Mouse (Mus musculus) heart, postnatal 36 days (tissue): ENCODE measurements around the gene Gm12845. TPM values are rescaled to one million over a fixed set of nuclear protein-coding genes. Genes with fewer than 3 reads are reported as not detected.
"Not testable (repeated sequence)": the region's sequence is repeated elsewhere in the genome, so short reads cannot be mapped to it uniquely, and the experiment has no call there.

Experiments used
- DNase-seq, 2 experiments: peaks; one replicate each; pipeline ENCODE4 v3.0.0; 2021 to 2022
- intact Hi-C: fragments of 180-260 bp; cut with DNase I; formaldehyde crosslinking; loops from one replicate; pipeline ENCODE4 v1.15.1; 2025
- total RNA-seq, 2 experiments: library from RNA; stranded (reverse); gene quantifications; 2 replicates each; pipeline ENCODE4 v1.2.3; 2021

Gene Gm12845
- total RNA-seq: not detected

- DNase-seq: no peak
- intact Hi-C loops: no loop called here
Measured at GRCm38 (mm10) chr4:117724112-117724511, at the start of gene Gm12845. TSS of gene Gm12845 (plus strand) at chr4:117724412.

GRCm38 (mm10) chr4:117676903-117677302 is 47.3 kb upstream of the Gm12845 start:
- peak; percentile 69 to 79 for DNase-seq
- intact Hi-C loops: loop anchor here (1.0 to 10.0 kb wide), 3 partner anchors 282 to 407 kb away; no protein-coding TSS in a partner anchor

GRCm38 (mm10) chr4:117680963-117681362 is 43.2 kb upstream of the Gm12845 start:
- no peak for DNase-seq
- intact Hi-C loops: no loop called here

DNA sequence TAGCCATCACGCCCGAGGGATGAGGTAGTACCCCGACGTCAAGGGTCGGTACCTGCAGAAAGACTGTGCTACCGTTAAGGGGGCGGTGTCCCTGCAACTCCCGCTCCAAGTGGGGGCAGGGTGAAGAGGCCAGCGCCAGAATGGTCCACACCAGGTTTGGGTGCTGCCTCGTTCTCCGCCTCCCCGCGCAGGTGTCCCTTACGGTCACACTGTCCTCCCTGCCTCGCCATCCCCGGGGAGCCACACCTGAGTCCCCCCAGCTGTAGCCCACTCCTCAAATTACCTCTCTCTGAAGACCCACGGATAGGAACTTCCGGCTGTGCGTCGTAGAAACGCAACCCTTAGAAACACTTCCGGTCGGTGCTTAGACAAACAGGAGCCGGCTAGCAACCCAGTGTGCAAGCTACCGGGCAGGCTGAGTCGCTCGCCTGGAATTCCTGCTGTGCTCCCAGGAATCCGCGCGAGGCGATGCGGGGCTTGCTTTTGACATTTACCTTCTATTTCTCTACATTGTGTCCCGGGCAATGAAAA is 42.2 kb upstream of the Gm12845 start, which contains the start of gene Dmap1:
Gene Dmap1 (minus strand): TSS at position 343 of the 531 bp plus-strand sequence.
- peak; percentile 84 to 87 for DNase-seq
- intact Hi-C loops: no loop called here

GRCm38 (mm10) chr4:117682463-117682862 is 41.7 kb upstream of the Gm12845 start:
- intact Hi-C loops: no loop called here
- no peak for DNase-seq

DNA sequence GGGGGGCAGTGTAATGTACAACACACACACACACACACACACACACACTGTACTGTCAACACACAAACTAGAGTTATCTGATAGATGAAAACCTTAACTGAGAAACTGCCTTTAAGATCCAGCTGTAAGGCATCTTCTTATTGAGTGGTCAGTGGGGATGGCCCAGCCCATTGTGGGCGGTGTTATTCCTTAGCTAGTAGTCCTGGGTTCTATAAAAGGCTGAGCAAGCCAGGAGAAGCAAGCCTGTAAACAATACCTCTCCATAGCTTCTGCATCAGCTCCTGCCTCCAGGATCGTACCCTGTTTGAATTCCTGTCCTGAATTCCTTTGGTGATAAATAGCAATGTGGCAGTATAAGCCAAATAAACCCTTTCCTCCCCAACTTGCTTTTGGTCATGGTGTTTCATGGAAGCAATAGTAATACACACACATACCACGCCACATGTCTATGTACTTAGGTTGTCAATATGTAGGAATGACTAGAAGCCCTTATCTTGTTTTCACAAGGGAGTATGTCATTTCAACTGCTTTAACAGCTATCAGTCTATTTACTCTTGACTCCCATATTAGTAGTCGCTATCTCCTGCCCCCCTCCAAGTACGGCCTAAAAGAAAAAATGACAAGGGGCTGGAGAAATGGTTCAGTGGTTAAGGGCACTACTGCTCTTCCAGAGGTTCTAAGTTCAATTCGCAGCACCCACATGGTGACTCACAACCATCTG is 41.0 kb upstream of the Gm12845 start:
- DNase-seq: no peak
- intact Hi-C loops: no loop called here

- DNase-seq: no peak
- intact Hi-C loops: no loop called here
Measured at GRCm38 (mm10) chr4:117686354-117686753, 37.9 kb upstream of the Gm12845 start.

DNA sequence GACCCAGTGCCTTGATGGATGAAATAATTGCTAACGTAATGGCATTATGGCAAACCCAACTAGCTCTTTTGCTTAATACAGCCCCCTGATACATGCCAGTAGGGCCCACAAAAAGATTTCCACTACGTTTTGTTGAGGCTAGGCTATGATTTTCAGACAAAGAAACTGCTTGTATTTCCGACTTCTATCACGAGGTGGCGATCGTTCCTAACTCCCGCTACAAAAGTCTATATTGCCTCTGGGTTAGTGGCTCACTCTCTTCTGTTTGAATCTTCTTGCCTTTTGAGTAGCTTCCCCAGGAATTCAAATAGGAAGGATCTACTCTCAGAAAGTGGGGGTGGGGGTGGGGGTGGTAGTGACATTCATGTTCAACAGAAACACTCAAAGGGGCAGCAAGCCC is 18.9 kb upstream of the Gm12845 start:
- intact Hi-C loops: loop anchor here (10.0 kb wide), 3 partner anchors 69 to 379 kb away; no protein-coding TSS in a partner anchor
- DNase-seq: peak; percentile 22 to 52

DNA sequence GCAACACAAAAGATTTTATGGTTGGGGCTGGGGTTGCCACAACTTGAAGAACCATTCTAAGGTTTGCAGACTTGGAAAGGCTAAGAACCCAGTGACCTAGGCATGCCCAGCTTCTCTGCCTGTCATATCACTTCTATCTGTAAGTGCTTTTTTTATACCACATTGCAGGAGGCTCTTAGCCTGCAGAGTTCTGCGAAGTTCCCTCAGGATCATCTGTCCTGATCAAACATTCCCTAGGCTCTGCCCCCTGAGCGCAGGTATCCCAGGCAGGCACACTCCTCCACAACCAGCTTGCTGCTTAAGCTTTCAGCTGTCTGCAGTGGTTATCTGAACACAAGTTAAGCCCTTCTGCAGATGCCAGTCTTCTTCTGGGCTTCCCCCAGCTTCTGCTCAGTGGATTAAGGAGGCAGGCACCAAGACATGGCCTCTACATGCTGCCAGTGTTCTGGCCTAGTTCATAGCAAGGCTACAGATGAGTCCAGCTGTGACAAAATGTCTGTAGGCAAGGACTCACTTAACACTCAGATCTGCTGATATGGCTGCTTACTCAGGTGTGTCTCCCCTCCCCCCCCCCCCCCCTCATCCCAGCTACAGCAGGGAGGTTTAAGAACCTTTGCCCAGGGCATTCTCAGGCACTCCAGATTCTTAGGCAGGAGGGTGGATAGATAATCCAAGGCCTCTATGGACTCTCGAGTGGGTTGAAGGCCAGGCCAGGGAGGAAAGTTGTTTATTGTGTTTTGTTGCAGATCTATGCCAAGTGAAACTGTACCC is 15.2 kb upstream of the Gm12845 start:
- DNase-seq: no peak
- intact Hi-C loops: loop anchor here (10.0 kb wide), 3 partner anchors 66 to 376 kb away; no protein-coding TSS in a partner anchor

GRCm38 (mm10) chr4:117712314-117712713 is 11.9 kb upstream of the Gm12845 start:
- intact Hi-C loops: no loop called here
- DNase-seq: no peak

DNA sequence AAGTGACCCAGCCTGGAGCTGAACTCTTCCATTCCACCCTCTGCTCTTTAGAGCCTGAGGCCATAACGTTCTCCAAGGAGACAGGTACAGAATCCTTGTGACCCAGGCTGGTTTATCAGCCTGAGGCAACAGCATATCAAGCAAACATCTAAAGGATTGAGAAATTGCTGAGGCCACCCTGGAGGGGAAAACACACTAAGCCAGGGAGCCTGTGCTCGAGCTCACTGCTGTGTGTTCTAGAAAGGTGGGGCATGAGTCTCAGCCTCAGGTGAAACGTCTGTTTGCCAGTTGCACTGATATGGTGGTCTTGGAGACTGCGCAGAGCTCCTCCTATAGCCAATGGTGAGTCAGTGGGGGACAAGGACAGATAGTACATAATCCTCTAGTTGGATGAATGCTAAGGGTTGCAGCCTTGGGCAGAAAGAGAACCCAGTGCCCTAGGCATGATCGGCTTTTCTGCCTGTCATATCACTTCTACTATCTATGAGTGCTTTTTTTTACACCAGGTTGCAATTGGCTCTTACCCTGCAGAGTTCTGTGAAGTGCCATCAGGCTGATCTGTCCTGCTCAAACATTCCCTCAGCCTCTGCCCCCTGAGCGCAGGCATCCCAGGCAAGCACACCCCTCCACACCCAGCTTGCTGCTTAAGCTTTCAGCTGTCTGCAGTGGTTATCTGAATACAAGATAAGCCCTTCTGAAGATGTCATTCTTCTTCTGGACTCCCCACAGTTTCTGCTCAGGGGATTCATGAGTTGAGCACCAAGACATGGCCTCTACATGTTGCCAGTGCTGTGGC is 10.7 kb upstream of the Gm12845 start:
- intact Hi-C loops: no loop called here

GRCm38 (mm10) chr4:117731926-117732325 is 7.7 kb downstream of the Gm12845 start:
- no peak for DNase-seq
- intact Hi-C loops: no loop called here

More for the DNA sequence above, 10.7 kb upstream of the Gm12845 start:
- DNase-seq: no peak

GRCm38 (mm10) chr4:117737559-117737958 is 13.3 kb downstream of the Gm12845 start:
- DNase-seq: no peak

DNA sequence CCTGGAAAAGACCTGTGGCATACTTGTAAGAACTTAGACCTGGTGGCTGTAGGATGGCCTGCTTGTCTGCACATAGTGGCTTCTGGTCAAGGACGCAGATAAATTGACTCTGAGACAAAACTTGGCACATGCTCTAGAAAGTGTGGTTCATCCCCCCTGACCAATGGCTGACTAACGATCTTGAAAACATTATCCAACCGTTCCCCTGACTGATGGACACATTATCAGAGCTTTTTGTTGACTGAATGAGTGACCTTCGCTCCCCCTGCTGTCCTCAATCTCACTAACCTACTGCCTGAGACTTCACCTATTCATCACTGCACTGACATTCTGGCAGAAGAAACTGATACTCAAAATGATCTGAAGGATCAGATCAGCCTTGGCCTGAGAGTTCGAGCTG is 28.3 kb downstream of the Gm12845 start:
- intact Hi-C loops, DNase-seq: not testable (repeated sequence)

More at GRCm38 (mm10) chr4:117737559-117737958, 13.3 kb downstream of the Gm12845 start:
- intact Hi-C loops: no loop called here

DNA sequence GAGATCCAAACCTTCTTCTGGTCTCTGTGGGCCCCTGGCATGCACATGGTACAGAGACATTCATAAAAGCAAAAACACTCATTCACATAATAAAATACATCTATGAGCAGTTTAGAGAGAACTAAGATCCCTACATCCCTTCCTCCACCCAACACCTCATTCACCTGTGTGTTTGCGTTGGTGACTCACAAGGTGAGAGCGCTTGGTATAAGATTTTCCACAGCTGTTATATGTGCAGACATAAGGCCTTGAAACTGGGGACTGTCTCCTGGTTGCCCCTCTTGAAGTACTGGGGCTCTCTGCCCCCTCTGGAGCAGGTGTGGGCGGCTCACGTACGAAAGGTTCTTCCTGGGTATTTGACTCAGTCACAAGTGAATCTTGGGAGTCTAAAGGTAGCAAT is 35.9 kb downstream of the Gm12845 start:
- intact Hi-C loops: loop anchor here (10.0 kb wide), 1 partner anchor 435 kb away; no protein-coding TSS in a partner anchor
- DNase-seq: no peak

GRCm38 (mm10) chr4:117765416-117765815 is 41.2 kb downstream of the Gm12845 start, which contains the start of gene Klf17:
TSS of gene Klf17 (minus strand) at chr4:117765648.
- no peak for DNase-seq
- intact Hi-C loops: loop anchor here (10.0 kb wide), 1 partner anchor 441 kb away; no protein-coding TSS in a partner anchor

DNA sequence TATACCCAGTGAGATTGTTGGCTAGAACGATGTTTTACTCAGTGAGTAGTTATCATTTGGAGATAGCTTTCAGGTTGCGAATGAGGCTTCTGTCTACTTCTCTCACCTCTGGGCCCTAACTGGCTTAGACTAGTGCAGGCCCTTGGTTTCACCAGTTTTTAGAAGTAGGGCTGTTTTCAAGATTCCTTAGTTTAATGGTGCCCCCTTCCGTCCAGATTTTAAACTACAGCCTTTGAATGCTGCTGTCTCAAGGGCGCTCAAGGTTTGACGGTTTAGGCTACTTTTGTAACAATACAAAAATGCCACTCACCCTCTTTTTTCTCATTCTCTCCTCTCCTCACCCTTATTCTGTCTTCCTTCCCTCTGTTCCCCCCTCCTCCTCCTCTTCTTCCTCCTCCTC is 46.7 kb downstream of the Gm12845 start:
- intact Hi-C loops: loop anchor here (10.0 kb wide), 1 partner anchor 66 kb away; no protein-coding TSS in a partner anchor
- DNase-seq: peak; percentile 62 to 67

GRCm38 (mm10) chr4:117772960-117773359 is 48.7 kb downstream of the Gm12845 start:
- intact Hi-C loops: loop anchor here (10.0 kb wide), 1 partner anchor 68 kb away; no protein-coding TSS in a partner anchor
- no peak for DNase-seq
